Mouse (Mus musculus) CH12.LX (cell line): ENCODE measurements around the gene Tcf7.
A peak's percentile ranks its signal among the peaks of the same experiment; 100 is the strongest.

Experiments
- CHD2 ChIP-seq: IDR thresholded peaks from 2 replicates; pipeline ENCODE4 v1.6.1; 2011; ENCODE audit warnings: low read length, improper control_type of control experiment
- CTCF ChIP-seq, 2 experiments: IDR thresholded peaks in 1 of 2; conservative IDR thresholded peaks in 1 of 2; 2 replicates each; pipeline ENCODE4 v1.5.1; 2011 to 2012; ENCODE audit warnings: low read depth in 2 of 2, low read length in 2 of 2, improper control_type of control experiment in 1 of 2, inconsistent platforms in 1 of 2, mild to moderate bottlenecking in 1 of 2, moderate library complexity in 1 of 2
- EP300 ChIP-seq: IDR thresholded peaks from 2 replicates; pipeline ENCODE4 v1.6.1; 2011; ENCODE audit warnings: low read length, improper control_type of control experiment
- ETS1 ChIP-seq: conservative IDR thresholded peaks from 2 replicates; pipeline ENCODE4 v1.6.1; 2012; ENCODE audit warnings: low read depth, mild to moderate bottlenecking, inconsistent platforms, low read length, improper control_type of control experiment, moderate library complexity
- GABPA ChIP-seq: IDR thresholded peaks from 2 replicates; pipeline ENCODE4 v1.6.1; 2012; ENCODE audit warnings: low read depth, low read length, improper control_type of control experiment, inconsistent platforms; ENCODE audit not compliant: insufficient replicate concordance
- MYC ChIP-seq: IDR thresholded peaks from 2 replicates; pipeline ENCODE4 v1.6.1; 2011; ENCODE audit warnings: low read depth, mild to moderate bottlenecking, improper control_type of control experiment, low read length
- PAX5 ChIP-seq: IDR thresholded peaks from 2 replicates; pipeline ENCODE4 v1.6.1; 2012; ENCODE audit warnings: low read length, inconsistent platforms, mixed read lengths
- POLR2A ChIP-seq: IDR thresholded peaks from 2 replicates; pipeline ENCODE4 v1.6.1; 2011; ENCODE audit warnings: low read depth, mild to moderate bottlenecking, improper control_type of control experiment, low read length
- TBP ChIP-seq: conservative IDR thresholded peaks from 2 replicates; pipeline ENCODE4 v1.6.1; 2011; ENCODE audit warnings: low read depth, low read length, improper control_type of control experiment
- USF1 ChIP-seq: IDR thresholded peaks from 2 replicates; pipeline ENCODE4 v1.6.1; 2014; ENCODE audit warnings: low read depth, mild to moderate bottlenecking, inconsistent platforms, low read length, improper control_type of control experiment

DNA sequence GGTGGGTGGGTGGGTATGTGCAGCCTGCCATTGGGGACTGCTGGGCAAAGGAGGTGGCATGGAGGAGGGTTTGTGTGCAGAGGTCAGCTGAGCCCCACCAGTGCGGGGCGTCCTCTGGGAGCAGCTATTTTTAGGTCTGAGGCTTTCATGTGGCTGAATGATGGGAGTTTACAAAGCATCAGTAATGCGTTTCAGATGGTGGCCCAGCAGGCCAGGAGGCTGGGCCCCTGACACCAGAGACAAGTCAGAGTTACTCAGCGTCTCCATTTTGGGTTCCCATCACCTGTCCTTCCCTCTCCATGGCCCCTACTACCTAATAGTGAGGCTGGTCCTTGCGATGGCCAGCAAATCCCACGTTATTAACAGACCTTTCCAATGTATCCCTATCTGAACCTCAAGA, 10.2 kb downstream of the Tcf7 start:
- TF ChIP-seq ETS1: peak; percentile 21; the same call in 1 of the 2 replicates
- no peak for TF ChIP-seq EP300
- TF ChIP-seq GABPA: no peak
- TF ChIP-seq CTCF (conservative IDR thresholded peaks at IDR 0.05 in 1 of 2, IDR thresholded peaks at IDR 0.05 in 1 of 2; ENCODE audit: low read depth in 2 of 2, low read length in 2 of 2): no peak
- TF ChIP-seq TBP: no peak
- TF ChIP-seq PAX5: no peak
- no peak for TF ChIP-seq POLR2A
- TF ChIP-seq MYC: no peak
- no peak for TF ChIP-seq USF1
- no peak for TF ChIP-seq CHD2
